Mouse (Mus musculus) hindbrain, embryonic 10.5 days (tissue): Measurements from ENCODE around the gene Ccdc185. TPM values are rescaled to one million over a fixed set of nuclear protein-coding genes. Genes with fewer than 3 reads are reported as not detected.
A peak's percentile ranks its signal among the peaks of the same experiment; 100 is the strongest.

Experiments
- DNase-seq: peaks from one replicate; pipeline ENCODE4 v3.0.0-alpha.2; 2017; ENCODE audit warnings: low spot score
- H3K27ac ChIP-seq: fragments of 300-500 bp; sonication (generic); 2 replicates; pipeline ENCODE4 v1.5.1; 2016; ENCODE audit warnings: mild to moderate bottlenecking, moderate library complexity
- H3K27me3 ChIP-seq: fragments of 300-500 bp; sonication (generic); 2 replicates; pipeline ENCODE4 v1.6.1; 2016; ENCODE audit warnings: mild to moderate bottlenecking; ENCODE audit not compliant: poor library complexity, insufficient read depth, severe bottlenecking
- H3K36me3 ChIP-seq: fragments of 300-500 bp; sonication (generic); 2 replicates; pipeline ENCODE4 v1.6.1; 2016; ENCODE audit warnings: mild to moderate bottlenecking, moderate library complexity
- H3K4me1 ChIP-seq: fragments of 300-500 bp; sonication (generic); replicated peaks from 2 replicates; pipeline ENCODE4 v1.6.1; 2016; ENCODE audit warnings: mild to moderate bottlenecking
- H3K4me3 ChIP-seq: fragments of 300-500 bp; sonication (generic); 2 replicates; pipeline ENCODE4 v1.5.1; 2016; ENCODE audit warnings: mild to moderate bottlenecking, moderate library complexity
- H3K9me3 ChIP-seq: fragments of 300-500 bp; sonication (generic); 2 replicates; pipeline ENCODE4 v1.6.1; 2016; ENCODE audit warnings: mild to moderate bottlenecking, moderate library complexity
- WGBS: fragments of 180-500 bp; shearing (Covaris S2); methylation state at CpG from one replicate; pipeline ENCODE4 v1.1.7; 2016; 5-methylcytosine and 5-hydroxymethylcytosine counted together
- polyA plus RNA-seq: library from polyadenylated mRNA; unstranded; fragments of >200 nt; fragmentation: Nextera tagmentation; extraction: Ambion mirVana; gene quantifications from 2 replicates; pipeline ENCODE4 v1.2.1, GENCODE M21; 2016

Gene Ccdc185
- polyA plus RNA-seq, 1 experiment from 2014 or later = not detected

GRCm38 (mm10) chr1:182727541-182727940 is 21.4 kb downstream of the Ccdc185 start:
- WGBS = 59% methylated on average over 12 of the region's 12 CpGs
- no peaks in the 10 kb centered on the region for H3K27me3 ChIP-seq
- H3K27ac ChIP-seq = peak overlapping the region; percentile 35; the same call in 1 of the 2 replicates
- no peak for DNase-seq
- H3K4me3 ChIP-seq = no peak overlapping the region
- no peaks in the 10 kb centered on the region for H3K9me3 ChIP-seq
- H3K4me1 ChIP-seq = peaks cover 14% of the 10 kb centered on the region; the same call in 1 of the 2 replicates
- no peaks in the 10 kb centered on the region for H3K36me3 ChIP-seq

DNA sequence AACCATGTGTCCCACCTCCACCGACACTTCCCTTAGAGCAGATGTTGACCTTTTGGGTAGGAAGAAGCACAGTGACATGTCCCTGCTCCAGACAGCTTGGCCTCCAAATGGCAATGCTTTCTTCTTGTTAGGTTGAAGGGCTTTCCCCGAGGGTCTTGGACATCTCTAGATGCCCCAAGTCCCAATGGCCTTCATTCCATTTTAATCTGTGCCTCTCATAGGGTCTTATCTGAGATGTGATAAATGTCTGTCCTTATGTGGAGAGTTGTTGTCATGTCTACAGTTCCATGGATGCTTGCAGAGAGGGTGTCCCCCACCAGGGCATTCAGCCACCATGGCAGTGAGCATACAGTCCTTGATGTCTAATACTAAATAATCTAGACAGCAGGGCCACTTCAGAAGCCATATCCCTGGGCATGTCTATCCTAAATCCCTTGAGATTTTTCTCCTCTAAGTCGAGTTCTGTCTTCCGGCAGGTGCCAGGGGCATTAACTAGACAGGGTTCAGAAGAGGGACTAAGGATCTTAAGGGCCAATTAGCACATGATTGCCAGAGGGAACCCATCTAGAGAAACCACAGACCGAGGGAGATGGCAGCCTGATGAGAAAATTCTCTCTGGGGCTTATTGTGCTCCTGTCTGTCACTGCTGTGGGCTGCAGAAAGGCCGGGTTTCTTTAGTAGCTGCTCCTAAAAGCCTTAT is 34.6 kb downstream of the Ccdc185 start:
- 79% methylated on average over 6 of the region's 6 CpGs for WGBS
- Histone ChIP-seq H3K36me3 (no peaks in the 10 kb centered on the region), H3K4me1 (peaks cover 16% of the 10 kb centered on the region), H3K27me3 (no peaks in the 10 kb centered on the region), H3K4me3 (no peak overlapping the region), H3K9me3 (no peaks in the 10 kb centered on the region), H3K27ac (no peak overlapping the region)
- DNase-seq = no peak

DNA sequence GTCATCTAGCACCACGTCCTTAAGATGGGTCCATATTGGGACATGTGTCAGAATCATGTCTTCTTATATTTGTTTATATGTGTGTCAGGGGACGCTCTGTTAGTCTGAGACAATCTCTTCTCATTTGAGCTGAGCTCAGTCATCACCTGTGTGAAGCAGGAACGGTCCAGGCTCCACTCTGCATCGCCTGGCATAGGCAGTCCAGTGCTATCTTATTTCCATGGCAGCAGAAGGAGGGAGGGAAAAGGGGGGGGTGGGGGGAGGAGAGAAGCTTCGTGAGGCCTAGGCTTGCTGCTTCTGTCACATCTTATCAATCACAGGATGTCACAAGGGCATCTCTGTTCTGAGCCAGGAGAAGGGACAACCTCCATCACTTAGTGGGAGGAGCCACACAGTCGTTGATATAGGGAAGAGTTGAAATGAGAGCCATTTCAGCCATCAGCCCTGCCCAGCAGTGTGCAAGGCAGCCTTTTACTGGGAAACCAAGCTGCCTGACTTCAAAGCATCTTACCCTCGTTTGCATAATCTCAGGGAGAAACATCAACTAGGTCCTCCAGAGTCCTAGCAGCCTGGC is 37.5 kb downstream of the Ccdc185 start:
- 49% methylated on average over 7 of the region's 7 CpGs for WGBS
- Histone ChIP-seq H3K27me3 (no peaks in the 10 kb centered on the region), H3K36me3 (no peaks in the 10 kb centered on the region), H3K27ac (no peak overlapping the region), H3K9me3 (no peaks in the 10 kb centered on the region), H3K4me3 (no peak overlapping the region), H3K4me1 (peaks cover 10% of the 10 kb centered on the region)
- DNase-seq = no peak

- no peak overlapping the region for H3K4me3 ChIP-seq
- no peak overlapping the region for H3K27ac ChIP-seq
- DNase-seq = no peak
- WGBS = 93% methylated on average over 4 of the region's 4 CpGs
- H3K9me3 ChIP-seq = peaks cover 10% of the 10 kb centered on the region; the same call in 1 of the 2 replicates
- no peaks in the 10 kb centered on the region for H3K36me3 ChIP-seq
- H3K4me1 ChIP-seq = peaks cover 10% of the 10 kb centered on the region
- H3K27me3 ChIP-seq = no peaks in the 10 kb centered on the region
Observed at GRCm38 (mm10) chr1:182707459-182707858, 41.5 kb downstream of the Ccdc185 start.

DNA sequence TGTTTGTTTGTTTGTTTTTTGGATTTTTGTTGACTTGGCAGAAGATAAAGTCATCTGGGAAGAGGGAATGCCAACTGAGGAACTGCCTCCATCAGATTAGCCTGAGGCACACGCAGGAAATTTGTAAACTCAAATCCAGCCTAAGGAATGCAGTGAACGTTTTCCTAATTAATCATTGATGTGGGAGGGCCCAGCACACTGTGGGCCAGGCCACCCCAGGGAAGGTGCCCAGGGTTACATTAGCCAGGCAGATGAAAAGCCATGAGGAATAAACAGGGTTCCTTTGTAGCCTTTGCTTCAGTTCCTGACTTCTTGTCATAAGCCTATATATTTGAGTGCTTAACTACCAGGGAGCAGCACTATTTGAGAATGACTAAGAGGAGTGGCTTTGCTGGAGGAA is 44.1 kb downstream of the Ccdc185 start:
- Histone ChIP-seq H3K4me3 (no peak overlapping the region), H3K36me3 (no peaks in the 10 kb centered on the region), H3K27me3 (no peaks in the 10 kb centered on the region), H3K4me1 (0 out of 2 replicates have a peak, but pooled peaks cover 6% of the 10 kb centered on the region), H3K9me3 (peaks cover 10% of the 10 kb centered on the region; the same call in 1 of the 2 replicates), H3K27ac (no peak overlapping the region)
- DNase-seq = no peak
- WGBS = 62% methylated on average over 2 of the region's 2 CpGs

- Histone ChIP-seq H3K36me3 (no peaks in the 10 kb centered on the region), H3K4me3 (no peak overlapping the region), H3K27ac (no peak overlapping the region), H3K9me3 (no peaks in the 10 kb centered on the region), H3K27me3 (no peaks in the 10 kb centered on the region), H3K4me1 (0 out of 2 replicates have a peak, but pooled peaks cover 6% of the 10 kb centered on the region)
- DNase-seq = no peak
- 74% methylated on average over 9 of the region's 9 CpGs for WGBS
Observed at GRCm38 (mm10) chr1:182699392-182700347, 49.3 kb downstream of the Ccdc185 start.

Other genes with a start within 250 kb of the Ccdc185 start
- gene Capn2, start 231.6 kb downstream of the Ccdc185 start, polyA plus RNA-seq = 91.3 and 105 TPM in 2 replicates
- 0.08 TPM in 1 of 2 replicates, not detected in the other for gene Capn8, start 184.2 kb downstream of the Ccdc185 start, polyA plus RNA-seq
- gene Susd4, start 14.7 kb upstream of the Ccdc185 start, polyA plus RNA-seq = 16.3 and 22.3 TPM in 2 replicates
- gene Tlr5, start 205.6 kb upstream of the Ccdc185 start, polyA plus RNA-seq = 0.33 and 0.42 TPM in 2 replicates